Mouse (Mus musculus): ENCODE results near the gene Ccdc58. TPM values are rescaled to one million over a fixed set of nuclear protein-coding genes. Genes with fewer than 3 reads are reported as not detected.
"Not testable (repeated sequence)": the region's sequence is repeated elsewhere in the genome, so short reads cannot be mapped to it uniquely, and the experiment has no call there.

Ccdc58 gene
- polyA plus RNA-seq (2016; fragmentation: Nextera tagmentation; extraction: Ambion mirVana) = 92.9 and 106 TPM in 2 replicates

DNA sequence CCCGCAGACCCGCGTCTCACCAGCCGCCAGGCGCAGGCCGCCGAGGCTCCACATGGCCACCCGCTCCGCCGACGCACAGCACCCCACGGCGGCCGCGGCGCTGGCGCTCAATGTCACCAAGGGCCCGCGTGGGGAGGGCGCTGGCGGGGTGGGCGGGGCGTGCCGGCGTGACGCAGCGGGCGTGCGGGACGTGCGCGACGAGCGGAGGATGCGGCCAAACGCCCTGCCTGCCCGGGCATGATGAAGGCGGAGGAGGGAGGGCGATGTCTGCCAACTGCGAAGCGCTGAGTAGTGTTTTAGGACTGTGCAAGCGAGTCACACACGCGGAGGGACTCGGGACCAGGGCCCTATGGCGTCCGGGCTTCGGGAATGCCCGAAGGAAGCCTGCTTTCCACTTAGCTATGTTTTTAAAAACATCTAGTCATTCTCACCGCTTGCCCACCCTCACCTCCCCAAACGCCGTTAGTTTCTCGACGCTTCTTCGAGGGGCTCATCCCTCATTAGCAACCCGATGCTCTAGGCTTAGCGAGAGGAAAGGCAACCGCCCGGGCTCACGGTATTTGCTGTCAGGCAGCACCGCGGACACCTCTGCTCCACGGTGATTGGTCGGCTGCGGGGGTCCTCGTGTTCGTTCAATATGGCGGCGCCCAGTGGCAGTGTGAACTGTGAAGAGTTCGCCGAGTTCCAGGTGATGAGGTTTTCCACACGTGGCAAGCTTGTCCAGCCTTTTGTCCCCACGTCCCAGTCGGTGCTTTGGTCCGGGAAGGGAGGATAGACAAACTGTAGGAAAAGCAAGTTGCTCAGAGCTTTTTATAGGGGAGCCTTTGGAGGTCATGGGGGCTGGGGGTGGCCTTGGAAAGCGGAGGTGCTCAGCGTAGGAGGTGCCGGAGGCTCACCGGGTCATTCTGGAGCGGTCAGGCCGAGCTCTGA lies at the start of gene Ccdc58, which contains the start of gene Fam162a:
Gene Ccdc58 (plus strand): TSS at position 236 of the 930 bp plus-strand sequence.
Gene Fam162a (minus strand): TSS at position 145 of the 930 bp plus-strand sequence.
- WGBS = under 1% methylated on average over 81 of the region's 81 CpGs
- peaks cover 30% of the 10 kb centered on the region for H3K4me1 ChIP-seq

DNA sequence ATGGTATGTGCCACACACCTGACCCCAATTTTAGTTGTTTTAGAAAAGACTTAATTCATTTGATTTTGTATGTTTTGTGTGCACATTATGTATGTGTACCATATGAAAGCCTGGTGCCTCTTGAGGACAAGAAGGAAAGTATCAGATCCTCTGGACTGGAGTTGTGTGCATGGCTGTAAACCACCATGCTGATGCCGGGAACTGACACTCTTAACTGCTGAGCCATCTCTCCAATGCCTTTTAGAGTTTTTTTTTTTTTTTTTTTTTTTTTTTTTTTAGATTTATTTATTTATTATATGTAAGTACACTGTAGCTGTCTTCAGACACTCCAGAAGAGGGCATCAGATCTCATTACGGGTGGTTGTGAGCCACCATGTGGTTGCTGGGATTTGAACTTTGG lies 43.4 kb upstream of the Ccdc58 start:
- not testable (repeated sequence) for H3K27ac ChIP-seq (replicated peaks); H3K9me3 ChIP-seq; H3K27me3 ChIP-seq (replicated peaks; ENCODE audit: low read depth, poor library complexity, severe bottlenecking); DNase-seq (ENCODE audit: low spot score); H3K4me3 ChIP-seq; H3K4me1 ChIP-seq
- H3K36me3 ChIP-seq (replicated peaks) = peaks cover 67% of the 10 kb centered on the region
- WGBS = 87% methylated on average over 2 of the region's 2 CpGs

More for the DNA sequence above, at the start of gene Ccdc58, which contains the start of gene Fam162a:
- H3K27me3 ChIP-seq (replicated peaks; ENCODE audit: low read depth, poor library complexity, severe bottlenecking) = no peaks in the 10 kb centered on the region
- H3K4me3 ChIP-seq = peak within 1 kb of the TSS; percentile 83
- peaks cover 26% of the 10 kb centered on the region for H3K36me3 ChIP-seq (replicated peaks)
- peak within 1 kb of the TSS; percentile 98 for H3K27ac ChIP-seq (replicated peaks)
- peak; percentile 94 for DNase-seq (ENCODE audit: low spot score)
- no peaks in the 10 kb centered on the region for H3K9me3 ChIP-seq

DNA sequence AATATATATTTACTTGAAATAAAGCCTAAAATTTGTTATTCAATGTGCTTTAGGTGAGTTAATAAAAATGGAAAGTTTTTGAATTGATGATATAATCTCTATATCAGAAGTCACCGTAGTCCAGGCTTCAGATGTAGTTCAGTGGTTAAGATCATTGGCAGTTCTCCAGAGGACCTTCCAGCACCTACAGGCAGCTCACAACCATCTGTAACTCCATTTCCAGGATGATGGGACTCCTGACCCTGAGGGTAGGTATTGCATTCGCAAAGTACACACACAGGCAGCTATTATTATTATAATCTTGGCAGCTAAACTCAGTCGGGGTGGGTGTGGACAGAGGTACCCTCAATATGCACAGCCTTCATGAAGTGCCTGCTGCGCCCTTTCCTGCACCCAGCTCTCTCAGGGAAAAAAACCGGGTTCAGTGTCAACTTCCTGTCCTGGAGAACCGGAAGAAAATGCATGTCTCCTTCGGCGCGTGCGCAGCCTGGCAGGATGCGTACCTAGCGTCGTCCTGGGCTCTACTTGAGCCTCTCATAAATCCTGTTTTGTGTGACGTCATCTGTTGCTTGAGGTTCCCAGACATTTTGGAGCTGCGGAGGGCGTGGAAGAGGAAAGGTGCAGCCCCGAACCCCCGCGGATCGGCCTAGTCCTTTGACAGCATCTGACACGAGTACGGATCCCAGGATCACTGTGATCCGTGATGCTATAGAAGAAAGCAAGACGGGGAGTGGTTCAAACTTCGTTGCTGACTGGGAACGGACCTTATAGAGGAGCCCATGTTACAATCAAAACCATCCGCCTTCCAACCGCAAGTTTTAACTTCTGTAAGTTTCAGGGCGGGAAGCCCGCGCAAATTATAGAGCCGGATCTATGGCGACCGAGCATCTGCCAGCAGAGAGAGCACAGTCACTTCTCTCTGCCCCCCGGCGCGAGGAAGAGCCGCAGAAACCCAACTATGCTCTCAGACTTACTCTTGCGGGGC lies 30.6 kb upstream of the Ccdc58 start, which contains the start of gene Wdr5b:
Gene Wdr5b (plus strand): TSS at position 551 of the 985 bp plus-strand sequence.
- peaks cover 21% of the 10 kb centered on the region for H3K4me1 ChIP-seq
- H3K27ac ChIP-seq (replicated peaks) = peak within 1 kb of the TSS; percentile 88
- WGBS = 2% methylated on average over 39 of the region's 39 CpGs
- H3K9me3 ChIP-seq = no peaks in the 10 kb centered on the region
- DNase-seq (ENCODE audit: low spot score) = peak; percentile 91
- H3K36me3 ChIP-seq (replicated peaks) = peaks cover 45% of the 10 kb centered on the region
- H3K27me3 ChIP-seq (replicated peaks; ENCODE audit: low read depth, poor library complexity, severe bottlenecking) = no peaks in the 10 kb centered on the region
- H3K4me3 ChIP-seq = peak within 1 kb of the TSS; percentile 76

DNA sequence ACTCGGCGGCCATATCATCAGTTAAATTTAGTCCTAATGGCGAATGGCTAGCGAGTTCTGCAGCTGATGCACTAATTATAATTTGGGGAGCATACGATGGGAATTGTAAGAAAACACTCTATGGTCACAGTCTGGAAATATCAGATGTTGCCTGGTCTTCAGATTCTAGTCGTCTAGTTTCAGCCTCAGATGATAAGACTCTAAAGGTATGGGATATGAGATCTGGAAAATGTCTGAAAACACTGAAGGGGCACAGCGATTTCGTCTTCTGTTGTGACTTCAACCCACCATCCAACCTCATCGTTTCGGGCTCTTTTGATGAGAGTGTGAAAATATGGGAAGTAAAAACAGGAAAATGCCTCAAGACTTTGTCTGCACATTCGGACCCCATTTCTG lies 29.9 kb upstream of the Ccdc58 start:
- peaks cover 21% of the 10 kb centered on the region for H3K4me1 ChIP-seq
- no peaks in the 10 kb centered on the region for H3K9me3 ChIP-seq
- WGBS = 34% methylated on average over 11 of the region's 11 CpGs
- DNase-seq (ENCODE audit: low spot score) = no peak
- H3K36me3 ChIP-seq (replicated peaks) = peaks cover 50% of the 10 kb centered on the region
- no peaks in the 10 kb centered on the region for H3K27me3 ChIP-seq (replicated peaks; ENCODE audit: low read depth, poor library complexity, severe bottlenecking)
- peak overlapping the region; percentile 88 for H3K27ac ChIP-seq (replicated peaks)
- peak overlapping the region; percentile 76 for H3K4me3 ChIP-seq

DNA sequence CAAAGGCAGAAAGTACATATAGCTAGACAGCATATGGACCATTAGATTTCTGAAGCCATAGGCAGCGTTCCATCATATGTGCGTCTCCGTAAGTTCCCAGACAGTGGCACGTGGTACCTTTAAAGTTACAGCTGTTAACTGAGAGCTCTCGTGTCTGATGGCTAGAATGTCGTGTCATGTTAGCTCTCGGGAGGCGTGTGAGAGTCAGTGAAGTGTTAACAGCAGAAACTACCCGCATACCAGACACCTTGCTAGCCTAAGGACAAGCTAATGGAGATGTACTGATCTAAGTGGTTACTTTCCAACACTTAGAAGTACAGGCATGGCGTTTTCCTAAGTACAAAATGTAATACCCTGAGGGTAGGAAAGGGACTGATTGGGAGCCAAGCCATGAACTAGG lies 28.4 kb upstream of the Ccdc58 start:
- WGBS = 83% methylated on average over 10 of the region's 10 CpGs
- H3K4me3 ChIP-seq = no peak overlapping the region
- no peaks in the 10 kb centered on the region for H3K9me3 ChIP-seq
- no peaks in the 10 kb centered on the region for H3K27me3 ChIP-seq (replicated peaks; ENCODE audit: low read depth, poor library complexity, severe bottlenecking)
- no peak for DNase-seq (ENCODE audit: low spot score)
- peaks cover 21% of the 10 kb centered on the region for H3K4me1 ChIP-seq
- no peak overlapping the region for H3K27ac ChIP-seq (replicated peaks)
- H3K36me3 ChIP-seq (replicated peaks) = peaks cover 58% of the 10 kb centered on the region

DNA sequence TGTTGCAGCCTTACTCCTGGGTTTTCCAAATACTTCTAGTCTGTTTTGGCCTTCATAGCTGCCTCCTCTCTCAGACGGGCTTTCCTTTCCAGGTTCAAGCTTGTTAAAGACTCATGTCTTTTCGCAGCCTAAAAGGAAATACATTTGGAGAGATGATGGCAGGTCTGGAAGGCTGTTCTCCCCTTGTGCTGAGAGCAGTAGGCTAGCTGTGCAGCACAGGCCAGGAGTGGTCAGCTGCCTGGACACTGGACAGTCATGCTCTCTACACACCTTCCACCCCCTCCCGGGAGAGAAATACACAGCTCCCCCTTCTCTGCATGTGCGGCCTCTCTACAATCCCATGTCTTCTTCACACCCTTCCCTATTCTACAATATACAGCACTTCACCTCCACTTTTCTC lies 27.5 kb upstream of the Ccdc58 start:
- 91% methylated on average over 4 of the region's 4 CpGs for WGBS
- Histone ChIP-seq H3K9me3 (no peaks in the 10 kb centered on the region), H3K4me1 (peaks cover 21% of the 10 kb centered on the region), H3K27ac (replicated peaks) (no peak overlapping the region), H3K27me3 (replicated peaks; ENCODE audit: low read depth, poor library complexity, severe bottlenecking) (no peaks in the 10 kb centered on the region), H3K4me3 (no peak overlapping the region), H3K36me3 (replicated peaks) (peaks cover 67% of the 10 kb centered on the region)
- no peak for DNase-seq (ENCODE audit: low spot score)

DNA sequence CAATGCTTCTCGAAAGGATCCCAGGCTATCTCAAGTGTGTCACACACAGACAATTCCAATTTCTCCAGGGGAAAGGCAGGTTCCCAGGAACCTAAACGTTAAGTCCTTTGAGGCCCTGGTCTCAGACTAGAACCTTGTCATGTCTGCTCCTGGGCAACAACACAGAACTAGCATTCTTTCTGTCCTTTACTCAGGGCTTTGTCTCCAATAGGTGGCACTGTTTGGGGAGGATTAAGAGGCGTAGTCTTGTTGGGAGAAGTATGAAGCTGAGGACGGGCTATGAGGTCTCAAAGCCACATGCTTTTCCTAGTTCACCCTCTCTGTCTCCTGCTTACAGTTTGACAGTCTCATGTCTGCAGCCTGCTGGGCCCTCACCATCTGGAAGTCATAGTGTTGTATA lies 23.9 kb upstream of the Ccdc58 start:
- Histone ChIP-seq H3K27me3 (replicated peaks; ENCODE audit: low read depth, poor library complexity, severe bottlenecking) (no peaks in the 10 kb centered on the region), H3K9me3 (no peaks in the 10 kb centered on the region), H3K4me1 (peaks cover 6% of the 10 kb centered on the region), H3K36me3 (replicated peaks) (peaks cover 98% of the 10 kb centered on the region), H3K27ac (replicated peaks) (no peak overlapping the region), H3K4me3 (no peak overlapping the region)
- DNase-seq (ENCODE audit: low spot score) = no peak
- 90% methylated on average over 4 of the region's 4 CpGs for WGBS

DNA sequence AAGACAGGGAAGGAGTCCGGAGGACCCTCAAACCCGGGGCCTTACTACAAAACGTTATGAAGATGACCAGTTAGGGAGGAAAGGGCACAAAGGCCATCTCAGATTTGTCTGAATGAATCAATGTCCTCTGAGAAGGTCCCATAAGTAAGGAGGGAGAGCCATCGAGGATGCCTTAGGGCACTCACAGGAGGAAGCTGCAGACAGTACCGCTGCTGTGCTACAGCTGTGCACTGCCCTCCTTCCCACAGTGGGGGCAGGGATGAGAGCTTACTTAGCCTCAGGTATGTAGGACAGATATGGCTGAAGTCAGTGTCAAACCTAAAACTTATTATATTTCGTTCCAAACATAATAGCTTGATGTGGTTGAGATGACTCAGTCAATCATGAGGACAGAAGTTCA lies 20.0 kb upstream of the Ccdc58 start:
- H3K4me3 ChIP-seq = no peak overlapping the region
- 75% methylated on average over 6 of the region's 6 CpGs for WGBS
- H3K27me3 ChIP-seq (replicated peaks; ENCODE audit: low read depth, poor library complexity, severe bottlenecking) = no peaks in the 10 kb centered on the region
- H3K36me3 ChIP-seq (replicated peaks) = peaks cover 96% of the 10 kb centered on the region
- H3K4me1 ChIP-seq = no peaks in the 10 kb centered on the region
- no peaks in the 10 kb centered on the region for H3K9me3 ChIP-seq
- DNase-seq (ENCODE audit: low spot score) = no peak
- no peak overlapping the region for H3K27ac ChIP-seq (replicated peaks)

DNA sequence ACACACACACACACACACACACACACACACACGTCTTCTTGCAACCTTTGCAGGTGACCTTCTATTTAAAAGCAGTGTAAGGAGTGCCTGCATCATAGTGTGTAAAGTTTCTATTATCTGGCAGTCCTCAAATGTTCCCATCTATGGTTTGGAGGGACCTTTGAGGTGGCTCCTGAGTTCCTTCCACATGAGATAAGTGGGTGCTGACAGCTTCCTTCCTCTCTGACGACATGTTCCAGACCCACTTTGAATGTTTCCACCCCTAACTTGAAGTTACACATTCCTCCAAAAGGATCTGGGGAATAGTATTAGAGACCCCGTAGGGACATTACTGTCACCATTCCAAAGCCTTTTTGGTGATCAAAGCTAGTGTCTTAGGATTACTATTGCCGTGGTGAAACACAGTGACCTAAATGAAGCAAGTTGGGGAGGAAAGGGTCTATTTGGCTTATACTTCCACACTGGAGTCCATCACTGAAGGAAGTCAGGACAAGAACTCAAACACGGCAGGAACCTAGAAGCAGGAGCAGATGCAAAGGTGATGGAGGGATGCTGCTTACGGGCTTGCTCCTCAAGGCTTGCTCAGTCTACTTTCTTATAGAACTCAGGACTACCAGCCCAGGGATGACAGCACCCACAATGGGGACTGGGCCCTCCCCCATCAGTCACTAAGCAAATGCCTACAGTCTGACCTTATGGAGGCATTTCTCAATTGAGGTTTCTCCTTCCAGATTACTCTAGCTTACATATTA lies 17.8 kb upstream of the Ccdc58 start:
- peaks cover 7% of the 10 kb centered on the region for H3K4me1 ChIP-seq
- DNase-seq (ENCODE audit: low spot score) = no peak
- H3K36me3 ChIP-seq (replicated peaks) = peaks cover 78% of the 10 kb centered on the region
- H3K9me3 ChIP-seq = no peaks in the 10 kb centered on the region
- no peaks in the 10 kb centered on the region for H3K27me3 ChIP-seq (replicated peaks; ENCODE audit: low read depth, poor library complexity, severe bottlenecking)
- WGBS = 88% methylated on average over 6 of the region's 6 CpGs
- H3K27ac ChIP-seq (replicated peaks) = no peak overlapping the region
- H3K4me3 ChIP-seq = no peak overlapping the region

DNA sequence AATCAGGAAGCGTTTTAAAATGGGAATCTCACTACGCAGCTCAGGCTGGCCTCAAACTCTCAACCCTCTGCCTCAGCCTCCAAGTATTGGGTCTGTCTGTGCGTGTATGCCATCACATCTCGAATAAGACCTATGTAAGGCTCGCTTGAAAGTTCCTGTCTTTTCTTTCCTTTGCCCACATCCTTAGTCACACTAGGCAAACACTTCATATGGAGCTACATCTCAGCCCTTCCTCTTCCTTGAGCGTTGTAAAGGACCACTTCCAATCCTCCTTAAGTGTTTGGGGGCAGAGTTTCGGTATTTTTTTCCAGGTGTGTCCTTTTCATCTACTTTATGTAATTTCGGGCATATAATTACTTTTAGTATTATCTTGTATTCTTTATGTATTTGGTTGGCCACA lies 16.6 kb upstream of the Ccdc58 start:
- Histone ChIP-seq H3K4me1 (peaks cover 7% of the 10 kb centered on the region), H3K4me3 (no peak overlapping the region), H3K36me3 (replicated peaks) (peaks cover 66% of the 10 kb centered on the region), H3K9me3 (no peaks in the 10 kb centered on the region), H3K27me3 (replicated peaks; ENCODE audit: low read depth, poor library complexity, severe bottlenecking) (no peaks in the 10 kb centered on the region), H3K27ac (replicated peaks) (no peak overlapping the region)
- no peak for DNase-seq (ENCODE audit: low spot score)
- WGBS = 94% methylated on average over 8 of the region's 8 CpGs

DNA sequence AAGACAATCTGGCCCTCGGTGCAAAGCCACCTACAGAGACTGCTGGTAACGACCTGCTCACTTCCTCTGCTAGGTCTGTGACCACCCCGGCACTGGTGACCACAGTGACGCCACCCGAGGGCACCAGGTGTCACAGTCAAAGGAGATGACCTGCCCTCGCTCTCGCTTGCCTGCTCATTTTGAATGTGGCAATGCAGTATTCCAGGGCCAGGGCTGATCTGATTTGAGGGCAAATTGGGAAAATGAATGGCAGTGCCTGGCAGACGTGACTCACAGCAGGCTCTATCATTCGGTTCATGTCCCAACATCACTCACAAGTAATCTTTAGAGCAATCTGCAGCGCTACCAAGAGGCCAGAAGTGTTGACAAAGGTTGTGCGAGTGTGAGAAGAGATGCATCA lies 15.1 kb upstream of the Ccdc58 start:
- peaks cover 7% of the 10 kb centered on the region for H3K4me1 ChIP-seq
- H3K4me3 ChIP-seq = no peak overlapping the region
- no peak overlapping the region for H3K27ac ChIP-seq (replicated peaks)
- H3K9me3 ChIP-seq = no peaks in the 10 kb centered on the region
- peaks cover 57% of the 10 kb centered on the region for H3K36me3 ChIP-seq (replicated peaks)
- H3K27me3 ChIP-seq (replicated peaks; ENCODE audit: low read depth, poor library complexity, severe bottlenecking) = no peaks in the 10 kb centered on the region
- WGBS = 86% methylated on average over 11 of the region's 11 CpGs
- DNase-seq (ENCODE audit: low spot score) = no peak

Data from embryonic facial prominence, embryonic 10.5 days (tissue).